Mouse (Mus musculus) erythroblast, adult 5-6 weeks (primary cell): Measurements from ENCODE around the gene Ggn. TPM values are rescaled to one million over a fixed set of nuclear protein-coding genes. Genes with fewer than 3 reads are reported as not detected.
A peak's percentile ranks its signal among the peaks of the same experiment; 100 is the strongest.
"Not testable (repeated sequence)": the region's sequence is repeated elsewhere in the genome, so short reads cannot be mapped to it uniquely, and the experiment has no call there.

Experiments used
- ATAC-seq: replicated peaks from 2 replicates; pipeline ENCODE4 v1.8.0; 2016; ENCODE audit warnings: moderate number of reproducible peaks, mild to moderate bottlenecking, moderate TSS enrichment, inconsistent platforms; ENCODE audit not compliant: poor library complexity, low FRiP score, severe bottlenecking
- total RNA-seq, 2 experiments: library from RNA; stranded (forward) in 1 of 2; stranded (reverse) in 1 of 2; fragments of 150-400 nt in 1 of 2; fragments of 200-764, 138-1000 nt in 1 of 2; gene quantifications; 2 replicates each; pipeline versions ENCODE4 v1.2.3 to v1.2.4; 2015 to 2017; ENCODE audit warnings: low replicate concordance in 2 of 2

The Ggn gene
- total RNA-seq (2015; ENCODE audit: low replicate concordance) (not detected in 2 replicates), total RNA-seq (2017; ENCODE audit: low replicate concordance) (not detected in 2 replicates)

- ATAC-seq: peak; percentile 68
These were observed at the start of gene Ggn, which contains the start of gene Spred3 for GRCm38 (mm10) chr7:29170066-29170754. Gene Ggn (plus strand): TSS chr7:29170210. Gene Spred3 (minus strand): TSS chr7:29170411.

GRCm38 (mm10) chr7:29122821-29123220, 47.2 kb upstream of the Ggn start:
- no peak for ATAC-seq

GRCm38 (mm10) chr7:29123531-29124358, 46.3 kb upstream of the Ggn start:
- ATAC-seq: no peak

GRCm38 (mm10) chr7:29124970-29125369, 45.0 kb upstream of the Ggn start, which contains the start of gene Ryr1:
Gene Ryr1 (minus strand): TSS chr7:29125179.
- 0 out of 2 replicates have a peak, but pooled peaks have one; percentile 60 for ATAC-seq

- ATAC-seq: no peak
These were observed 43.7 kb upstream of the Ggn start for GRCm38 (mm10) chr7:29126173-29126915.

GRCm38 (mm10) chr7:29128725-29129124, 41.3 kb upstream of the Ggn start:
- ATAC-seq: no peak

GRCm38 (mm10) chr7:29134230-29134629, 35.8 kb upstream of the Ggn start:
- ATAC-seq: no peak

- no peak for ATAC-seq
These were observed 35.2 kb upstream of the Ggn start, which contains the start of gene Rasgrp4 for GRCm38 (mm10) chr7:29134693-29135386. Gene Rasgrp4 (plus strand): TSS chr7:29134851.

GRCm38 (mm10) chr7:29137429-29137828, 32.6 kb upstream of the Ggn start:
- ATAC-seq: no peak

GRCm38 (mm10) chr7:29139237-29139636, 30.8 kb upstream of the Ggn start:
- ATAC-seq: not testable (repeated sequence)

- no peak for ATAC-seq
These were observed 28.6 kb upstream of the Ggn start for GRCm38 (mm10) chr7:29141416-29141815.

GRCm38 (mm10) chr7:29144006-29144405, 26.0 kb upstream of the Ggn start:
- no peak for ATAC-seq

- ATAC-seq: no peak
These were observed 23.2 kb upstream of the Ggn start for GRCm38 (mm10) chr7:29146625-29147367.

- no peak for ATAC-seq
These were observed 21.2 kb upstream of the Ggn start for GRCm38 (mm10) chr7:29148771-29149170.

- ATAC-seq: no peak
These were observed 18.5 kb upstream of the Ggn start for GRCm38 (mm10) chr7:29151486-29151885.

- no peak for ATAC-seq
These were observed 15.8 kb upstream of the Ggn start for GRCm38 (mm10) chr7:29154018-29154720.

GRCm38 (mm10) chr7:29155196-29155837, 14.7 kb upstream of the Ggn start:
- ATAC-seq: peak; percentile 90
